Mouse (Mus musculus): ENCODE results near the gene Dennd2d. TPM values are rescaled to one million over a fixed set of nuclear protein-coding genes. Genes with fewer than 3 reads are reported as not detected.

Dennd2d gene
- total RNA-seq, 2 experiments from 2014 or later = 0.08 TPM; not detected in 1

DNA sequence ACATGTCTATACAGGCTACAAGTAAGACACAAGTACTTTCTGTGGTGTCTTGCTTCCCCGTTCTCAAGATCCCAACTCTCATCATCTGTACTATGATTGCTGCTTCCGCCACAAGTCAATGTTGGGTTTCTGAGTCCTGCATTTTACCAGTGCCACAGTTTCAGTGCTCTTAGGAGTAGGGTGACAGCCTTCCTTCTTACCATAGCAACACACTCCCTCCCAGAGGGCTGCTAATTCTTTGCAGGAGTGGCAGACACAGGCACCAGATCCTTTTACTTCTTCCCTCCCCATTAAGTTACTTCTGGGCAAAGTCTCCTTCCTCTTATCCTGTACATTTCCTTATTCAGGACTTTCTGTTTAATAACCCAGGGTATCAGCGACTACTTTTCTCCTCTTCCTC is 2.7 kb downstream of the Dennd2d start:
- no peak overlapping the region for H3K4me3 ChIP-seq
- no peak for DNase-seq
- intact Hi-C loops (cut with DNase I) = no loop called here
- H3K27ac ChIP-seq = no peak overlapping the region
- TF ChIP-seq CTCF (IDR thresholded peaks at IDR 0.05) = no peak

DNA sequence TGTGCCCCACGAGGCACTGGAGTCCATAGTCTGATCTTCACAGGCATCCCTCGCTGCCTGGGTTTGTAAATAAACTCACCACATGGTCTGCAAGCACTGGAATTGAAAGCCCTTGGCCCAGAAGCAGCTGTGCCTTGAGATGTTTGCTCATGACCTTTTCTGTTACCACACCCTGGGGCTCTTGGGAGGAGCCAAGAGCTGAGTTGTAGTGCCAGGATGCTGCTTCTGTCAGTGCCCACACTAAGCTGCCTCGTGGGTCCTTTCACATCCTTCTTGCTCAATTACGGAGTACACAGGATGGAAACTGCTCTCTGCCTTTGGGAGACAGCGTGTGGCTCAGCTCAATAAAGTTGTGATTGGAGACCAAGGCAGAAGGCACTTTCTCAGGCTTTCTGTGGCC is 3.6 kb downstream of the Dennd2d start:
- TF ChIP-seq CTCF (IDR thresholded peaks at IDR 0.05) = no peak
- Histone ChIP-seq H3K4me3 (no peak overlapping the region), H3K27ac (no peak overlapping the region)
- intact Hi-C loops (cut with DNase I) = no loop called here
- peak; percentile 18 for DNase-seq

DNA sequence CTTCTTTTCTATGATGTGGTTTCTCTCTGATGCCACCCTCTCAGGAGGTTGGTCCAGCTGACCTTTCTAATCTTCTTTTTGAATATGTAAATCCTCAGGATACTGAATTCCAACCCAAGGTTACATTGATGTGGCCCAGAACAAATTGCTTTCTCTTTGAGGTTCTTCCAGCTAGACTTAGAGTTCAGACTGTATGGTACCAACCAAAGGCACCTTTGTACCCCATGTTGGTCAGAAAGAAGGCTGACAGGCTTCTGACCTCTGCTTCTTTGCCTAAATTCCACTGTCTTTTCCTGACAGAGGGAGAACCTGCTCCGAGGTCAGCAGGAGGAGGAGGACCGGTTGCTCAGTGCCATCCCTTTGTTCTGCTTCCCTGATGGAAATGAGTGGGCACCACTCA is 5.3 kb downstream of the Dennd2d start:
- intact Hi-C loops (cut with DNase I) = no loop called here
- TF ChIP-seq CTCF (IDR thresholded peaks at IDR 0.05) = no peak
- no peak overlapping the region for H3K4me3 ChIP-seq
- no peak for DNase-seq
- no peak overlapping the region for H3K27ac ChIP-seq

DNA sequence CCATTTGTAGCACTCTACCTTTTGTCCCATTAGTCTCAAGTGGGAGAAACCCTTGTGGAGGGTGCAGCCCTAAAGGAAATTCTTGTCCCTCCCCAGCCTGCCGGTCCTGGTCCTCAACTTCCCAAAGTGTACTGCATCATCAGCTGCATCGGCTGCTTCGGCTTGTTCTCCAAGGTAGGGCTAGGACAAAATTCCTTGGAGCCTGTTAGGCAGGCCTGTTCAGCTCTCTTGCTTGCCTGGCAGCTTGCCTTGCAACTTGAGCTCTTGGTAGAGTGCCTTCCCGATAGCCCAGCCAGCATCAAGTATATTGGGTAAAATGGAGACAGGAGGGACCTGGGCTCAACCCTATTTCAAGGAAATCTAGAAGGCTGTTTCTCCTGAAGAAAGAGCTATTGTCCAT is 8.0 kb downstream of the Dennd2d start:
- DNase-seq = peak; percentile 46
- no peak overlapping the region for H3K4me3 ChIP-seq
- no peak for TF ChIP-seq CTCF (IDR thresholded peaks at IDR 0.05)
- intact Hi-C loops (cut with DNase I) = no loop called here
- H3K27ac ChIP-seq = no peak overlapping the region

DNA sequence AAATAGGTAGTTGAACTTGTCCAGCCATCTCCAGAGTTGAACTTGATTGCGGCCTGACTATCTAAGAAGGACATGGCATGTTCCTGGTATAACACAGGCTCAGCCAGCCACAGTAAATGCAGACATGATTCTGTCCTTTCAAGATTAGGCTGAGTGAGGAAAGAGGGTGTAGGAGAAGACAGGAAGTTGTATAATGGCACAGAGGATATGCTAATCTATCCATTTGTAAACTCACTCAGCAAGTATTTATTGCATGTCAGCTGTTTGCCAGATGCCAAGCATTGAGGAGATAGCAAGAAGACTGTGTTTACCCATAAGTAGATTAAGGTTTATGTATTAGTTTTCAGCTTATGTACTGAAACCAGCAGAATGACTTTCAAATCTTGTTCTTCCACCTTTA is 10.5 kb downstream of the Dennd2d start:
- H3K4me3 ChIP-seq = no peak overlapping the region
- H3K27ac ChIP-seq = no peak overlapping the region
- intact Hi-C loops (cut with DNase I) = no loop called here
- TF ChIP-seq CTCF (IDR thresholded peaks at IDR 0.05) = no peak
- no peak for DNase-seq

DNA sequence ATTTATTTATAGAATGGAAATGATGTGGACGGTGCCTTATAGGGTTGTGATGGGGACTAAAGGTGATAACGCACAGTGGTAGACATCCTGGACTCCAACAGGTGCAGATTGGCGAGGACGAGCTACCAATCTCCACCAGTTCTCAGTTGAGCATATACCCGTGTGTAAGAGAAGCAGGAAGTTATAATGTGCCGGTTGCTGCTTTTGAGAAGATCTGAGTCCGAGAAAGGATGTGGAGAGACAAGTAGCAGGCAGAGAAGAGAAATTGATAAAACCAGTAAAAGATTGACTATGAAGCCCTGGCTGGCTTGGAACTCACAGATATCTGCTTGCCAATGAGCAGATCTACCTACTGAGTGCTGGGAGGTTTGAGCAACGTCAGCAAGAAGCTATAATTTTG is 11.0 kb downstream of the Dennd2d start:
- no peak for DNase-seq
- no peak for TF ChIP-seq CTCF (IDR thresholded peaks at IDR 0.05)
- intact Hi-C loops (cut with DNase I) = no loop called here
- Histone ChIP-seq H3K27ac (no peak overlapping the region), H3K4me3 (no peak overlapping the region)

DNA sequence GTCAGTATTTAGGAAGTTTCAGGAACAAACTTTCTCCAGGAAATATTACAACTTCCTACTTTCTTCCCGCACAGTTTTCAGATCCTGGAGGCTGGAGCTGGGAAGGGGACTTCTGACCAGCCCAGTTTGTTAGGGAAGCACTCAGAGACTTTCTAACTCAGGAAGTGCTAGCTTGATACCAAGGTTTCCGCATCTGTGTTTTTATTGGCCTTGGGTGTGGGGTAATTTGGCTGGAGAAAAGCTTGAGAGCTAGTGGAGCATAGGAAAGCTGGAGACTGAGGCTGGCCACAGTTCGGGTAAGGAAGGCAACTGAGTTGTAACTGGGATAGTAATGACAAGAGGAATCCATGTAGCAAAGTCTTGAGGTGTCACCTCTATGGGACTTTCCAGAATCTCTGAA is 11.7 kb downstream of the Dennd2d start:
- TF ChIP-seq CTCF (IDR thresholded peaks at IDR 0.05) = no peak
- intact Hi-C loops (cut with DNase I) = no loop called here
- DNase-seq = no peak
- no peak overlapping the region for H3K27ac ChIP-seq
- no peak overlapping the region for H3K4me3 ChIP-seq

DNA sequence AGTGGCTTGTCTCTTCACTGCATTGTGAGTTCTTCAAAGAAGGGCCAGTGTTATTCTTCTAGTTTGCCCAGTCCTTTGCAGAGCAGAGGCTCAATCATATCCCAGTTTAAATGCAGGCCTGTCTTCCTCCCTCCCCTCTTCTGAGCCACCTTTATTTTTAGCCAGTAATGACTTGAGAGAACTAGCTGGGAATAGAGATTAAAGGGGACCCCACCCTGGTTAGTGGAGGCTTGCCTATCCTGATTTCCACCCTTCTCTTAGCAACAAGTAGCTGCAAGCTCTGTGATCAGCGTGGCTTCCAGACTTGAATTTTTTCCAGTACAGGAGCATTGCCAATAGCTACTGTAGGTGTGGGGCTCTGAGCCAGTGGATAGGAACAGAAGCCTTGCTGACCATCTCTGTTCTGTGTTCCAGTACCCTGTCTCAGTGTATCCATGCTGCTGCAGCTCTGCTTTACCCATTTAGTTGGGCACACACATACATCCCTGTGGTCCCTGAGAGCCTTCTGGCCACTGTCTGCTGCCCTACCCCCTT is 12.3 kb downstream of the Dennd2d start:
- DNase-seq = no peak
- Histone ChIP-seq H3K4me3 (no peak overlapping the region), H3K27ac (no peak overlapping the region)
- no peak for TF ChIP-seq CTCF (IDR thresholded peaks at IDR 0.05)
- intact Hi-C loops (cut with DNase I) = no loop called here

DNA sequence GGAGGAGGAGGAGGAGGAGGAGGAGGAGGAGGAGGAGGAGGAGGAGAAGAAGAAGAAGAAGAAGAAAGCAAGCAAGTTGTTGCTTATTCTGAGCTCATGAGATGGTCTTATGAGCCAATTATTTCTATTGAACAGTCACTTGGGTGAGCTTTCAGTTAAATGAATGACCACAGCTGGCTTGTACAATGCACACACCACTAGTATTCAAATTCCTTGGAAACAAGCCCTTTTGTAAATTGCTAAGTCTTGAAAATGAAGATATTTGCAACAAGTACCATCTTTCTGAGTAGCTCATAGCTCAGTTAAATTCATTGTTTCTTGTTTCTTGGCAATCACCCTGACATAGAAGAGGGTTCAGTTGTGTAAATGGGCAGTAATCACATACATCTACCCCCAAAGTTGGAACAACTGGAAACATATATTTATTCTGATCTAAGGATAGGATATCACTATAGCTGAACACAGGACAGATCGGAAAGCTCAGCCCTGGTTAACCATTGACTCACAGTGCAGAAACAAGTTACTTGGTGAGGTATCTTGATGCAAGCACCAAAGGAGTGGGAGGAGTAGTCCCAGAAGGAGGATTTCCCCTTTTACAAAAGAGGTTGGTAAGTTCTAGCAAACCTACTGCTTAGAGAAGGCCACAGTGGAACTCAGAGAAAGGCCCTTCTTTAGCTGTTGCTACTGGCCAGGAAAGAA is 13.3 kb downstream of the Dennd2d start:
- intact Hi-C loops (cut with DNase I) = no loop called here
- Histone ChIP-seq H3K27ac (no peak overlapping the region), H3K4me3 (no peak overlapping the region)
- no peak for DNase-seq
- no peak for TF ChIP-seq CTCF (IDR thresholded peaks at IDR 0.05)

DNA sequence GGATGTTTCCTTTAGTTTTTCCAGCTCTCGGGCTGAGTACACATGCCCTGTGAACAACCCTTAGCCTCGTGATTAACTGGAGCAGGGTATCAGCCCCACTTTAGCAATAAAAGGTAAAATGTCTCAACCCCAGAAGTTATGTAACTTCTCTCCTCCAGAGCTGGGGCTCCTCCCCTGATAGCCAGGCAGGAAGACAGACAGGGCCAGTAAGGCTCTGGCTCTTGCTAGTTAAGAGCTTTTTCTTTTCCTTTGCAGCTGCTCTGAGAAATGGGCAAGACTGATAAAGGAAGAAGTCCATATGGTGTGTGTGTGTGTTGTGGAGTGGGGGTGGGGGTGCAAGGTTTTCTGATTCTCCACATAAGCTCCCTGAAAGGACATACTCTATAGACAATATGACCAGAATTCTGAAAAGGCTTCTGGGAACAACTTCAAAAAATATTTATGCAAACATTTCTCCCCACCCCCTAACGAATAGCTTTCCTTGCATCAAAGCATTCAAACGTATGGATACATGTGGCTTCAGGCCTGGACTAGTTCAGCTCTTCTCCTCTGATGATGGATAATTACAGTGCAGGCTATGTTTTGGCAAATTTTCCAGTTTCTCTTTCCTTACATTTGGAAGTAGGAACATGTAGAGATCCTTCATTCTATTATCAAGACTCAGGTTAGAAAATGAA is 14.0 kb downstream of the Dennd2d start:
- Histone ChIP-seq H3K27ac (no peak overlapping the region), H3K4me3 (no peak overlapping the region)
- intact Hi-C loops (cut with DNase I) = no loop called here
- no peak for TF ChIP-seq CTCF (IDR thresholded peaks at IDR 0.05)
- DNase-seq = no peak

DNA sequence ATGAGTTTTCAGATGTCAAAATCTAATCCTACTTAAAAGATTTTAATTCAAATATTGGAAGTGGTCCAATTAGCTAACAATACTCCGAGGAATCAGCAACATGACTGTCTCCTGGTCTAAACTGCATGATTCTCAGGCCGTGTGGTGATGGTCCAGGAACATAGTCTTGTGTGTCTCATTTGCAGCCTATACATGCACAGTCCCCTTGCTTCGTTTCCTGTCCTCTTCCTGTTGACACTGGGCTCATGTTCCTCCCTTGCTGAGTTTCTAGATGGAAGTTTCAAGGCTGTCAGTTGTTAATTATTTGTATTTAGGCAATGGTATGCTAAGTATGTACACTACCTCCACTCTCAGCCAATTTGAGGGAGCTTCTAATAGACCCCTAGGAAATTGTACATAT is 14.8 kb downstream of the Dennd2d start:
- intact Hi-C loops (cut with DNase I) = no loop called here
- no peak overlapping the region for H3K27ac ChIP-seq
- TF ChIP-seq CTCF (IDR thresholded peaks at IDR 0.05) = no peak
- DNase-seq = no peak
- H3K4me3 ChIP-seq = no peak overlapping the region

DNA sequence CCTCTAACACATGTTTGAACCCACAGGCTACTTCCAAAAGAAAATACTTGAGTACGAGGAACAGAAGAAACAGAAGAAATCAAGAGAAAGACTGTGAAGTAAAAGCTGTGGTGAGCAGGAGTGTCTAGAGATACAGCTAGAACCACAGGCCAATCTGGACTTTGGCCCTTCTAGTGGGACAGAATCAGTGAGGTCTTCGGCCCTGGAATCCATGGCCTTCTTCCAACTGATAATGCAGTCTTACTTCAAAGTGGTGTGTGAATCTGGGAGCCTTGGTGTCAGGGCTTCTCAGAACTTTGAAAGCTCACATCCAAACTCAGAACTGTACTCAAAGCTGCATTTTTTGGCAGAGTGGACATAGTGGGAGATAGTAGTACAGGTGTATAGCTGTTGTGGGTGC is 18.3 kb downstream of the Dennd2d start:
- Histone ChIP-seq H3K27ac (no peak overlapping the region), H3K4me3 (no peak overlapping the region)
- no peak for TF ChIP-seq CTCF (IDR thresholded peaks at IDR 0.05)
- intact Hi-C loops (cut with DNase I) = no loop called here
- DNase-seq = no peak

DNA sequence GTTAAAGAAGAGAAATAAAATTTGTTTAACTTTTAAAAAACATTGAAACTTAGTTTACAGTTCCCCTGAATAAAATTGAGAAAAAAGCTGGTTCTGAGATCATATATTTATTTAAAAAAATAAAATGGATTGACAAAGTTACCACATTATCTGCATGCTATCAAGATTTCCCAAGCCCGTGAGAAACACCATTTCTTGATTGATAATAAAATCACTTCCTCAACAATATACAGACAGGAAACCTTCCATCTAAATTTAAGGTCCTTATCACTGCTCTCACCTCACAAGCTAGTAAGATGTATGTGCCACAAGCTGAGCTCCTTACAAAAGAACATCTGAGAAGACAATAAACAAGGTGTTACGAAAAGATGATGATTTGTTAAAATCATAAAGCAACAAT is 20.7 kb downstream of the Dennd2d start:
- Histone ChIP-seq H3K27ac (no peak overlapping the region), H3K4me3 (no peak overlapping the region)
- TF ChIP-seq CTCF (IDR thresholded peaks at IDR 0.05) = no peak
- intact Hi-C loops (cut with DNase I) = no loop called here
- no peak for DNase-seq

DNA sequence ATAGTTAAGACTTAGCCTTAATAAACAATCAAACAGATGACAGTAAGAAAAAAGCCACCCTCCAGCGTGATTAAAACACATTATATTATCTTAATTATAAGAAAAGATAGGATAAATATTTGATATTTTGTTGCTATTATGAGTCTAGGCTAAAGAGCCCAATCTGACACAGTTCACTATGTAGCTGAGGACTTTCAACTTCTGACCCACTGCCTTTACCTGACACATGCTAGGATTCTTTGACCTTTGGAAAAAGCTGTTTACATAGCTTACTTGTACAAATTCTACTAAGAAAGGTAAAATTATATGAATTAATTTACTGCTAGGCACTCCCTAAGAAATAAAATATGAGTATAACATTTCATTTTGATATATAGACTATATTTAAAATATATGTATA is 28.5 kb downstream of the Dennd2d start:
- no peak overlapping the region for H3K27ac ChIP-seq
- intact Hi-C loops (cut with DNase I) = no loop called here
- no peak for TF ChIP-seq CTCF (IDR thresholded peaks at IDR 0.05)
- no peak for DNase-seq
- H3K4me3 ChIP-seq = no peak overlapping the region

Data from gastrocnemius, adult 2 months (tissue).